Mouse (Mus musculus) yolk sac, embryonic 10.5 days (tissue): ENCODE results near the gene Mfap3.
"Not testable (repeated sequence)": the region's sequence is repeated elsewhere in the genome, so short reads cannot be mapped to it uniquely, and the experiment has no call there.

ENCODE experiments used
- DNase-seq: peaks from one replicate; pipeline ENCODE4 v3.0.0-alpha.2; 2017; ENCODE audit warnings: low spot score

Gene Mfap3

GRCm38 (mm10) chr11:57529111-57529510 is 10.6 kb downstream of the Mfap3 start:
- no peak for DNase-seq

DNA sequence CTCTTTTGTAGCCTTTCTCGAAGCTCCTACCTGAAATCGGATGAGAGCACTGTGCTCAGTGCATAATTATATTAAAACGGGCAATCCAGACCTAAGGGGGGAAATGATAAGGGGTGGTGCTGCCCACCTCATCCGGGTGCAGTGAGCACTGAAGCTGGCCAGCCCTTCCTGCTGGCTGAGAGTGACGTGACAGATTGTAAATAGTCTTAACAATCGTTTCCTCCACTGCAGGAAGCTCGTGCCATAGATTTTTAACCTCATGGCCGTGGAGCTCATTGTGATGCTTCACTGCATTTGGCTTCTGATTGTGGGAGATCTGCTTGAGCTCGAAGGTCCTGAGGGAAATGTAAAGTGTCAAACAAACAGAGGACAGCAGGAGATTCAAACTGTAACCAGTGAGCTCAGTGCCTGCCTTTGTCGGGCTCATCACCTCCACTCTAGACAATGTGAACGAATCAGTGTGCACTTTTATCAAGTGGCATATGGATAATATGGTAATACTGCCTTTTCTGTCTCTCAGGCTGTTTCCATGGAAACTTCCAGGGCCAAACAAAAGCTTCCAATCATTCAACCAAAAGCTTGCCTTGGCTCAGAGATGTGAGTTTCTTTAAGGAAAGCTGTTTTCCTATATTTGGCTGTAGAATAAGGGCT is 13.0 kb downstream of the Mfap3 start:
- no peak for DNase-seq

GRCm38 (mm10) chr11:57532306-57532705 is 13.8 kb downstream of the Mfap3 start:
- DNase-seq, result no peak

DNA sequence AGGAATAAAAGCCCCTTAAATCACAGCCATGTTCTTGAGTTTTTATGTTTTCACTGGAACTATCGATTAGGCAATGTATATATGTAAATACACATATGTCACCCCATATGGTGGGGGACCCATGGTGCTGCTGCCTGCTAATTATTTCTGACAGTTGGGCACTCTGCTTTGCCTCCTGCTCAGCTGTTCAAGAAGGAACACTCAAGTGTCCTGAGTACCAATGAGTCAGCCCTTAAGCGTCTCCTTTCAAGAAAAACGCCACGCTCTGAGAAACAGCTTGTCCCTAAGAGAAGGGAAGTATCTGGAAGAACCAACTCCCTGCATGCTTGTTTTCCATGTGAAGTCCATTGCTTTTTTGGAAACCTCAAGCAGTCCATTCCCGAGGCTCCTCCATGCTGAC is 17.4 kb downstream of the Mfap3 start:
- DNase-seq, result no peak

DNA sequence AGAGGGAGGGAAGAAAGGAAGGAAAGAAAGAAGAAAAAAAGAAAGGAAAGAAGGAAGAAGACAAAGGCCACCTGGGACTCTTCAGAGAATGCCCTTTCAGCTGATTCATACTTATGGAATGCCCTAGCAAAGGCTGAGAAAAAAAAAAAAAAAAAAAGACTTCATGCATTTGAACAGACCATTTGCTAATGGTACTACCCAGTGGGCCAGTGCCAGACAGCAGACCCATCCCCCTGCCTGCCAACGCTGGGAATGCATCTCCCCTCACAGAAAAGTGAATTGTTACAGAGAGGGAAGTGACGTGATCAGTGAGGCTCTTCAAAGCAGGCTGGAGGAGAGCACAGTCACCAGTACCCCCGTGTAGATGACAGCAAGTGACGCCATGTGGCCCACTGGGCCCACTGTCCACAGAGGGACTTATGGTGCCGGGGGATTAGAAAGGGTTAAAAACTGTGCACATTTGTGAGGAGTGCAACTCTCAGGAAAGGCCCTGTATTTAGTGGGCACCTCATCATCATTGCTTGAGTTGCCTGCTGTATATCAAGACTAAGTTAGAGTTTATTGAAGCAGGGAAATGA is 21.5 kb downstream of the Mfap3 start:
- no peak for DNase-seq

DNA sequence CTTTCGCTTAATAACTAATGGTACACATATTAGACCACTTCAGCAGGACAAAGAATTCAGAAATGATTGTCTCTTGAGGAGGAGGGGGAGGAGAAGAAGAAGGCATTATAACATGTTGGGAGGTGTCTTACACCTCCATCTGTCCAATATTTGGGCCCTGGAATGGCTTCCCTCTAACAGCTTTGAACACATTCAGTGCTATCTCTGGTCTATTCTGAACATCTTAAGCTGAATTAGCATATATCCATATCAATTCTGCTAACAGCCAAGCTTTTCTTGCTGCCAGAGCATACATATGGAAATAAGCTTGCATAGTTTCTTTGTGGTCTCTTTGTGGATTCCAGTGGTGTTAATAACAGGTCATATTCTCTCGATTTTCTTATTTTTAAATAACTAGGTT is 22.2 kb downstream of the Mfap3 start:
- DNase-seq, result no peak

GRCm38 (mm10) chr11:57548618-57549550 is 30.4 kb downstream of the Mfap3 start:
- DNase-seq, result peak; percentile 84

- no peak for DNase-seq
These were observed 31.8 kb downstream of the Mfap3 start for GRCm38 (mm10) chr11:57550230-57550629.

DNA sequence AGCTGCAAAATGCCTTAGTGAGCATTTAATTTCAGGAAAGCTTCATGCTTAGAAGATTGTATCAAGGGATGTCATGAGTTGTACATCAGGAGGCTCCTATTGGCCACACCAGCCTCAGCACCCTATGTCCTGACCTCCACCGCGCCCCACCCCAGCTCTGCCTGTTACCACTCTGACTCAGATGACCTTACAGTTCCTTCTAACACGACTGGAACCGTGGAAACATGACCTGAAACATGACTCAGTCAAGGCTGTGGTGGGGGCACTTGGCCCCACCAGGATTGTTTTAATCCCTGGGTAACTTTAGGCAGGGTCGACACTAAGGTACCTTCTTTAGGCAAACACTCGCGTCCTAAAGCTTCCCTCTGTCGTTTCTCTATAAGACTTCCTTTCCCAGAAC is 32.6 kb downstream of the Mfap3 start:
- no peak for DNase-seq

DNA sequence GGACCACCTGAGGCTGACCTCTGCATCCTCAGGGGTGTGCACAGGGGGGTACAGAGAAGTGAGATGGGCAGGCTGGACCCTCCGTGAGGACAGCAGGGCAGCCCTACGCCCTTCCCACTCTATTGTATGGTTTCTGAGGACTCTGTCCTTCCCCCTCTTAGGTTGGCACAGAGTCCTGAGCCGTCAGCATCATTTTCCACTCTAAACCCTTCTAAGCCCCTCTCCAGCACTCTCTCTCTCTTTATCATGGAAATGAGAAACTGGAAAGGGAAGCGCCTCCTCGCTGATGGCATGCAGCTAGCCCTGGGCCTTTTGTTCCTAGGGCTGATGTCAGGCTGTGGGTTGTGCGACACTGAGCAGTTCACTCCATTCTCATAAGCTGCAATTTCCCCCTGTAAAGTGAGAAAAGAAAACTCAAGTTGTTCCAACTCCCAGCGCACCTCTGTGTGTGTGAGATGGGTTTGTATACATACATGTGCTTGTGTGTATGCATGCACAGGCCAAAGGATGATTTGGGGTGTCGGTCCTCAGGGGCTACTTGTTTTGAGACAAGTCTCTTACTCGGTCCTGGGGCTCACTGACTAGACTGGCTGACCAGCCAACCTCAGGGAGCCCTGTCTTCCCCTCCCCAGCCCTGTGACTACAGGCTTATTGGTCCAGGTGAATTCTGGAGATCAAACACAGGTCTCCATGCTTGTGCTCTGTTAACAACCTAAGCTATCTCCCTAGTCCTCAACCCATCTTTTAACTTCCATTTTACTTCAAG is 34.7 kb downstream of the Mfap3 start:
- no peak for DNase-seq

GRCm38 (mm10) chr11:57557936-57558335 is 39.5 kb downstream of the Mfap3 start:
- DNase-seq, result not testable (repeated sequence)

- DNase-seq, result no peak
These were observed 46.1 kb downstream of the Mfap3 start for GRCm38 (mm10) chr11:57564564-57564963.

- no peak for DNase-seq
These were observed 47.9 kb downstream of the Mfap3 start for GRCm38 (mm10) chr11:57566091-57567035.

GRCm38 (mm10) chr11:57568950-57569490 is 50.6 kb downstream of the Mfap3 start:
- no peak for DNase-seq

DNA sequence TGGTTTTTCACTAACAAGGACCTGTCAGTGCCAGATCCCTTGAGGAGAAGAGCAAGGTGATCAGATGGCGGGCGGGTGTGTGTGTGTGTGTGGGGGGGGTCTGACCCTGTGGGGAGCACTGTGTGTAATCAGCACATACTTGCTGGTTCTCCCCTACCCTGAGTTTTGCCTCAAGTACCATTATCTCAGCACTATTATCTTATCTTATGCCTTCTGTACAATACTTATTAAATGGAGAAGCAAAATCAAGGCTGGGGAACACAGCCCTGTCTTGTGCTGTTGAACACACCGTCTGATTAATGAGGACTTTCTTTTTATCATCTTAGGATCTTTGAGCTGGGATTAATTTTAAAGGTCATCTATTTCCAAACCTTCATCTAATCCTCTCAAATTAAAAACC is 52.6 kb downstream of the Mfap3 start:
- DNase-seq, result no peak

- DNase-seq, result no peak
These were observed 55.3 kb downstream of the Mfap3 start for GRCm38 (mm10) chr11:57573686-57574274.

GRCm38 (mm10) chr11:57576871-57577515 is 58.5 kb downstream of the Mfap3 start:
- no peak for DNase-seq

DNA sequence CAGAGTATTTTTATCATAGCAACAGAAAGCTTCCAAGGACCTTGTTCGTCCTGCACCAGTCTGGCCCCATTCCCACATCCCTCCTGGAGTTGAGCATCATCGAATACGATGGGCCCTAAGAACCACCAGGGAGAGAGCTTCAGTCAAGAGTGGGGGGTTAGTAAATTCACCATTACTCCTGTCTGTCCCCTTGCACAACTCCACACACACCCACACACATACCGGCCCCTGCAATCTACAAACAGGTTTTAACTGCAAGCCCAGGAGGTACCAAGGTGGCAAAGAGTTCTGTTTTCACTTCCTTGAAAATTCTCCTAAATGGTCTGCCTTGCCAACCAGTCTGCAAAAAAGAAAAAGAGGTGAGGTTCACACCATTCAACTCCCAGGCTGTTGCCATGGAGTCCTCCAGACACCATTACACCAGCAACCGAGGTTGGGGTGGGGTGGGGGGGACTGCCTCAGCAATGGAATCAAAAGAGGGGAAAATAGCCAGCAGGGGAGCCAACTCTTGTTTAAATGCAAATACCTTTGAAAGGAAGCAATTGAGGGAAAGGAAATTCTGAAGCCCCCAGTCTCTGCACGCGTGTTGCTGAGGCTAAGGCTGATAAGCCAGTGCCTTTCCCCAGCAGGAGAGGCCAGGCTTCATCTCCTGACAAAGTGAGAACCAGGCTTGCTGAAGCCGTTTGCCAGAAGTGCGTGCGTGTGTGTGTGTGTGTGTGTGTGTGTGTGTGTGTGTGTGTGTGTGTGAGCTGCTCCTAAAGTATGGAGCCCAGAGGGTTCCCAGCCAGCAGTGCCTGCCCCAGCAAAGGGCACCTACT is 64.6 kb downstream of the Mfap3 start:
- no peak for DNase-seq
